Comparison of ENCODE assay signal across 8 mouse cellular contexts in the genomic region with DNA sequence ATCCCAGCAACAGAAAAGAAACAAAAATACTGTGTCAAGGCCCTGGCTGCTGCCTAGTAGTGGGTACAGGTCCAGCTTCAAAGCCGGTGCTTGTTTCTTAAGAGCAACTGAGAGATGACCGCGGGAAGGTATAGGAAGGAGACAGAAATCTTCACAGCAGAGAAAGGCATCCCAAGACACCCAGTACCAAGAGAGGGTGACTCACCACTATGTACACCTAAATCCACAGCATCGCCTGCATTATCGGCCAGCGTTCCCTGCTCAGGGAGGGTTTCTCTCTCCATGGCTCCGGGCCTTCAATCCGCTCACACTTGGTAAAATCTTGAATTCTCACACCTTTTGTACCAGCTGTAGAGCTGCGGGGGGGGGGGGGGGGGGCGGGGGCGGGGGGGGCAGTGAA. TPM values are rescaled to one million over a fixed set of nuclear protein-coding genes. Genes with fewer than 3 reads are reported as not detected.
DNase-seq lines count a peak whose midpoint lies in the region; ATAC-seq and TF ChIP-seq lines count a peak whose summit lies in the region.

A gene (minus strand): TSS at position 298 of the 400 bp plus-strand sequence.

- no peak within 1 kb of the TSS for H3K4me2 ChIP-seq in kidney, embryonic 15.5 days
- no peak within 1 kb of the TSS for H3K4me2 ChIP-seq in hindbrain, postnatal 0 days (ENCODE audit: low read depth, low read length)

- no peak for DNase-seq in kidney, adult 9 months
- no peak for DNase-seq in adrenal gland, postnatal 36 days
- DNase-seq in gastrocnemius, postnatal 14 days: no peak
- DNase-seq in hindbrain, postnatal 0 days (ENCODE audit: low spot score): no peak
- DNase-seq in cerebellum, adult 9-11 months: no peak
- DNase-seq in frontal cortex, postnatal 36 days (ENCODE audit: low spot score in 2 of 2): no peak

- ATAC-seq in kidney, embryonic 15.5 days (replicated peaks; ENCODE audit: low FRiP score): no peak
- no peak for ATAC-seq in hindbrain, postnatal 0 days

- no peak for TF ChIP-seq CTCF in hindbrain, postnatal 0 days (IDR thresholded peaks at IDR 0.05; ENCODE audit: low read depth)

- peak within 1 kb of the TSS; percentile 89 for H3K27ac ChIP-seq in kidney, embryonic 15.5 days
- H3K27ac ChIP-seq in hindbrain, postnatal 0 days: no peak within 1 kb of the TSS
- no peak within 1 kb of the TSS for H3K27ac ChIP-seq in macrophage

- H3K79me2 ChIP-seq in macrophage (ENCODE audit: inconsistent target): no peaks in the 10 kb centered on the region

- 95% methylated on average over 8 of the region's 11 CpGs for WGBS in kidney, embryonic 15.5 days
- WGBS in hindbrain, postnatal 0 days: 86% methylated on average over 8 of the region's 11 CpGs
- WGBS in macrophage (ENCODE audit: missing documents): 96% methylated on average over 3 of the region's 11 CpGs

- no peaks in the 10 kb centered on the region for H3K9me3 ChIP-seq in kidney, embryonic 15.5 days (replicated peaks)
- no peaks in the 10 kb centered on the region for H3K9me3 ChIP-seq in hindbrain, postnatal 0 days (ENCODE audit: low read length)

- no peaks in the 10 kb centered on the region for H3K36me3 ChIP-seq in kidney, embryonic 15.5 days
- H3K36me3 ChIP-seq in hindbrain, postnatal 0 days (ENCODE audit: insufficient read depth, low read length): no peaks in the 10 kb centered on the region
- no peaks in the 10 kb centered on the region for H3K36me3 ChIP-seq in macrophage (ENCODE audit: inconsistent target)

- peaks cover 45% of the 10 kb centered on the region for H3K4me1 ChIP-seq in kidney, embryonic 15.5 days
- no peaks in the 10 kb centered on the region for H3K4me1 ChIP-seq in hindbrain, postnatal 0 days (ENCODE audit: insufficient read depth, low read length)

- no peaks in the 10 kb centered on the region for H3K27me3 ChIP-seq in kidney, embryonic 15.5 days
- no peaks in the 10 kb centered on the region for H3K27me3 ChIP-seq in hindbrain, postnatal 0 days (ENCODE audit: insufficient read depth, low read length)

- no peak within 1 kb of the TSS for H3K9ac ChIP-seq in kidney, embryonic 15.5 days
- no peak within 1 kb of the TSS for H3K9ac ChIP-seq in hindbrain, postnatal 0 days (replicated peaks; ENCODE audit: low read length)

- intact Hi-C loops in gastrocnemius, postnatal 14 days (cut with DNase I; ENCODE audit: low total_unique reads): no loop called here

- no peak within 1 kb of the TSS for H3K4me3 ChIP-seq in kidney, embryonic 15.5 days (replicated peaks)
- no peak within 1 kb of the TSS for H3K4me3 ChIP-seq in hindbrain, postnatal 0 days (ENCODE audit: low read length)
- no peak within 1 kb of the TSS for H3K4me3 ChIP-seq in macrophage (ENCODE audit: inconsistent target)

RNA-seq across cellular contexts. Expression of the gene that starts here (rescaled TPM):
- polyA plus RNA-seq in kidney, embryonic 15.5 days (2015; fragmentation: Nextera tagmentation; extraction: Ambion mirVana): 170 TPM in 2 replicates
- 10 to 100 TPM; 52.0 to 92.5 TPM for total RNA-seq in adrenal gland, postnatal 36 days (2021)
- 10 to 100 TPM; 30.3 to 30.6 TPM for total RNA-seq in gastrocnemius, postnatal 14 days (2021)
- total RNA-seq in hindbrain, postnatal 0 days (2014; rRNA removed): 32.2 and 42.0 TPM in 2 replicates
- polyA plus RNA-seq in hindbrain, postnatal 0 days (2015; fragmentation: Nextera tagmentation; extraction: Ambion mirVana): 82.3 and 91.3 TPM in 2 replicates
- 10 to 100 TPM in 24 of 26 experiments, 1 to 10 TPM in 2; 7.3 to 85.4 (median 33.3) TPM for total RNA-seq in macrophage (2018; cell fraction: chromatin; rRNA removed)
- total RNA-seq in macrophage (2018; cell fraction: cytosol; rRNA removed): 10 to 100 TPM; 19.3 to 38.0 (median 28.2) TPM
- total RNA-seq in macrophage (2018; cell fraction: nucleus; rRNA removed): 10 to 100 TPM in 23 of 26 experiments, 1 to 10 TPM in 3; 8.0 to 48.5 (median 19.5) TPM
- 35.5 to 54.7 TPM (median 44.5 TPM) in 3 replicates for polyA plus RNA-seq in macrophage (2018)
